Mouse (Mus musculus): ENCODE data around the gene Htra3.

The Htra3 gene

GRCm38 (mm10) chr5:35648230-35648629 is 31.4 kb downstream of the Htra3 start:
- DNase-seq = no peak

GRCm38 (mm10) chr5:35647562-35647961 is 32.0 kb downstream of the Htra3 start:
- no peak for DNase-seq

GRCm38 (mm10) chr5:35646927-35647326 is 32.7 kb downstream of the Htra3 start:
- DNase-seq = no peak

- no peak for DNase-seq
Measured at GRCm38 (mm10) chr5:35645938-35646493, 33.6 kb downstream of the Htra3 start.

- no peak for DNase-seq
Measured at GRCm38 (mm10) chr5:35644082-35644481, 35.5 kb downstream of the Htra3 start.

GRCm38 (mm10) chr5:35643401-35644048 is 36.1 kb downstream of the Htra3 start:
- no peak for DNase-seq

GRCm38 (mm10) chr5:35641961-35642584 is 37.5 kb downstream of the Htra3 start:
- DNase-seq = no peak

- DNase-seq = no peak
Measured at GRCm38 (mm10) chr5:35636016-35636415, 43.6 kb downstream of the Htra3 start.

- no peak for DNase-seq
Measured at GRCm38 (mm10) chr5:35632841-35633240, 46.7 kb downstream of the Htra3 start.

GRCm38 (mm10) chr5:35631755-35632154 is 47.8 kb downstream of the Htra3 start:
- no peak for DNase-seq

- no peak for DNase-seq
Measured at GRCm38 (mm10) chr5:35631224-35631623, 48.4 kb downstream of the Htra3 start.

GRCm38 (mm10) chr5:35630706-35631105 is 48.9 kb downstream of the Htra3 start:
- no peak for DNase-seq

GRCm38 (mm10) chr5:35629333-35629732 is 50.2 kb downstream of the Htra3 start:
- no peak for DNase-seq

GRCm38 (mm10) chr5:35628685-35629084 is 50.9 kb downstream of the Htra3 start:
- no peak for DNase-seq

- DNase-seq = no peak
Measured at GRCm38 (mm10) chr5:35627307-35627840, 52.2 kb downstream of the Htra3 start.

- DNase-seq = no peak
Measured at GRCm38 (mm10) chr5:35626408-35626807, 53.2 kb downstream of the Htra3 start.

- DNase-seq = no peak
Measured at GRCm38 (mm10) chr5:35624751-35625239, 54.8 kb downstream of the Htra3 start.

GRCm38 (mm10) chr5:35623831-35624230 is 55.8 kb downstream of the Htra3 start:
- DNase-seq = no peak

GRCm38 (mm10) chr5:35621114-35621513 is 58.5 kb downstream of the Htra3 start:
- no peak for DNase-seq

- no peak for DNase-seq
Measured at GRCm38 (mm10) chr5:35616943-35617342, 62.6 kb downstream of the Htra3 start.

GRCm38 (mm10) chr5:35612722-35613121 is 66.9 kb downstream of the Htra3 start:
- no peak for DNase-seq

GRCm38 (mm10) chr5:35611900-35612299 is 67.7 kb downstream of the Htra3 start:
- DNase-seq = no peak

- DNase-seq = no peak
Measured at GRCm38 (mm10) chr5:35611170-35611569, 68.4 kb downstream of the Htra3 start.

GRCm38 (mm10) chr5:35610381-35610780 is 69.2 kb downstream of the Htra3 start:
- DNase-seq = no peak
